Mouse (Mus musculus) liver, postnatal 0 days (tissue): ENCODE results near the gene Fgf8. TPM values are rescaled to one million over a fixed set of nuclear protein-coding genes. Genes with fewer than 3 reads are reported as not detected.
A peak's percentile ranks its signal among the peaks of the same experiment; 100 is the strongest.

Experiments used
- ATAC-seq: fragments of 200-750 bp; cut with Nextera tagmentation; 2 replicates; pipeline ENCODE4 v1.8.0; 2017; ENCODE audit warnings: mild to moderate bottlenecking, moderate library complexity
- DNase-seq: peaks from one replicate; pipeline ENCODE4 v3.0.0-alpha.2; 2016
- H3K27ac ChIP-seq: fragments of 300-500 bp; sonication (generic); 2 replicates; pipeline ENCODE4 v1.5.1; 2014; ENCODE audit warnings: antibody characterized with exemption, moderate library complexity, mild to moderate bottlenecking, low read depth
- H3K27me3 ChIP-seq: fragments of 300-500 bp; sonication (generic); 2 replicates; pipeline ENCODE4 v1.6.1; 2014; ENCODE audit warnings: low read length, control low read depth, mixed read lengths; ENCODE audit not compliant: insufficient read depth
- H3K36me3 ChIP-seq: fragments of 300-500 bp; sonication (generic); replicated peaks from 2 replicates; pipeline ENCODE4 v1.6.1; 2014; ENCODE audit warnings: mild to moderate bottlenecking, control low read depth, low read length, moderate library complexity, mixed read lengths; ENCODE audit not compliant: insufficient read depth
- H3K4me1 ChIP-seq: fragments of 300-500 bp; sonication (generic); 2 replicates; pipeline ENCODE4 v1.6.1; 2014; ENCODE audit warnings: antibody characterized with exemption, mild to moderate bottlenecking, control low read depth; ENCODE audit not compliant: insufficient read depth
- H3K4me2 ChIP-seq: fragments of 300-500 bp; sonication (generic); 2 replicates; pipeline ENCODE4 v1.6.1; 2014; ENCODE audit warnings: low read depth, mild to moderate bottlenecking, low read length, moderate library complexity, mixed read lengths
- H3K4me3 ChIP-seq: fragments of 300-500 bp; sonication (generic); 2 replicates; pipeline ENCODE4 v1.5.1; 2014; ENCODE audit warnings: low read depth, low read length
- H3K9ac ChIP-seq: fragments of 300-500 bp; sonication (generic); replicated peaks from 2 replicates; pipeline ENCODE4 v1.6.1; 2014; ENCODE audit warnings: mild to moderate bottlenecking, moderate library complexity
- H3K9me3 ChIP-seq: fragments of 300-500 bp; sonication (generic); 2 replicates; pipeline ENCODE4 v1.6.1; 2016; ENCODE audit warnings: mild to moderate bottlenecking, control low read depth, low read length, mixed read lengths
- CTCF ChIP-seq: sonication (generic); IDR thresholded peaks from 2 replicates; pipeline ENCODE4 v1.5.1; 2016; ENCODE audit warnings: antibody characterized with exemption, low read depth
- EP300 ChIP-seq: IDR thresholded peaks from 2 replicates; pipeline ENCODE4 v1.6.1; 2016; ENCODE audit warnings: antibody characterized with exemption, low read depth, mild to moderate bottlenecking
- WGBS: fragments of 180-500 bp; shearing (Covaris S2); extraction: QIAGEN DNeasy Blood & Tissue Kit; methylation state at CpG from one replicate; pipeline ENCODE4 v1.1.7; 2014; ENCODE audit not compliant: insufficient replicate concordance; 5-methylcytosine and 5-hydroxymethylcytosine counted together
- polyA plus RNA-seq: library from polyadenylated mRNA; unstranded; fragments of >200 nt; fragmentation: Nextera tagmentation; extraction: Ambion mirVana; gene quantifications from 2 replicates; pipeline ENCODE4 v1.2.1, GENCODE M21; 2015

Gene Fgf8
- polyA plus RNA-seq, result not detected in 2 replicates

GRCm38 (mm10) chr19:45742218-45742983, at the start of gene Fgf8:
Gene Fgf8, minus strand, starts transcription at chr19:45742915.
- Histone ChIP-seq H3K4me3 (peak within 1 kb of the TSS; percentile 39), H3K9me3 (no peaks in the 10 kb centered on the region), H3K36me3 (no peaks in the 10 kb centered on the region), H3K9ac (no peak within 1 kb of the TSS), H3K4me1 (peaks cover 21% of the 10 kb centered on the region), H3K27ac (no peak within 1 kb of the TSS), H3K27me3 (peaks cover 83% of the 10 kb centered on the region), H3K4me2 (peak within 1 kb of the TSS; percentile 71)
- TF ChIP-seq EP300 (no peak), CTCF (no peak)
- ATAC-seq, result no peak
- DNase-seq, result no peak
- 2% methylated on average over 51 of the region's 68 CpGs for WGBS

- peaks cover 13% of the 10 kb centered on the region for H3K4me1 ChIP-seq
- H3K27me3 ChIP-seq, result no peaks in the 10 kb centered on the region
- TF ChIP-seq EP300 (no peak), CTCF (no peak)
- no peak overlapping the region for H3K4me2 ChIP-seq
- H3K36me3 ChIP-seq, result no peaks in the 10 kb centered on the region
- H3K4me3 ChIP-seq, result no peak overlapping the region
- DNase-seq (no peak), ATAC-seq (no peak)
- 77% methylated on average over 6 of the region's 6 CpGs for WGBS
- no peak overlapping the region for H3K9ac ChIP-seq
- no peak overlapping the region for H3K27ac ChIP-seq
- no peaks in the 10 kb centered on the region for H3K9me3 ChIP-seq
These were observed 49.7 kb upstream of the Fgf8 start for GRCm38 (mm10) chr19:45792404-45792803.

- Histone ChIP-seq H3K27ac (peak overlapping the region; percentile 89), H3K4me3 (no peak overlapping the region), H3K4me1 (peaks cover 8% of the 10 kb centered on the region), H3K36me3 (no peaks in the 10 kb centered on the region), H3K9me3 (no peaks in the 10 kb centered on the region), H3K9ac (no peak overlapping the region), H3K27me3 (no peaks in the 10 kb centered on the region), H3K4me2 (peak overlapping the region; percentile 39)
- peak; percentile 55 for TF ChIP-seq EP300
- no peak for TF ChIP-seq CTCF
- 59% methylated on average over 13 of the region's 13 CpGs for WGBS
- ATAC-seq, result peak; percentile 93
- DNase-seq, result peak; percentile 64
These were observed 47.5 kb upstream of the Fgf8 start for GRCm38 (mm10) chr19:45789888-45790874.

GRCm38 (mm10) chr19:45789365-45789764, 46.6 kb upstream of the Fgf8 start:
- H3K4me1 ChIP-seq, result peaks cover 8% of the 10 kb centered on the region
- H3K4me2 ChIP-seq, result no peak overlapping the region
- no peak overlapping the region for H3K9ac ChIP-seq
- H3K36me3 ChIP-seq, result no peaks in the 10 kb centered on the region
- 81% methylated on average over 7 of the region's 7 CpGs for WGBS
- no peak overlapping the region for H3K4me3 ChIP-seq
- DNase-seq (no peak), ATAC-seq (no peak)
- TF ChIP-seq EP300 (no peak), CTCF (no peak)
- H3K27me3 ChIP-seq, result no peaks in the 10 kb centered on the region
- H3K9me3 ChIP-seq, result no peaks in the 10 kb centered on the region
- H3K27ac ChIP-seq, result no peak overlapping the region

GRCm38 (mm10) chr19:45788337-45788736, 45.6 kb upstream of the Fgf8 start:
- H3K27me3 ChIP-seq, result no peaks in the 10 kb centered on the region
- H3K4me2 ChIP-seq, result no peak overlapping the region
- peaks cover 13% of the 10 kb centered on the region for H3K4me1 ChIP-seq
- TF ChIP-seq EP300 (no peak), CTCF (no peak)
- no peak overlapping the region for H3K27ac ChIP-seq
- 69% methylated on average over 4 of the region's 4 CpGs for WGBS
- no peak overlapping the region for H3K9ac ChIP-seq
- ATAC-seq, result no peak
- no peak overlapping the region for H3K4me3 ChIP-seq
- H3K36me3 ChIP-seq, result no peaks in the 10 kb centered on the region
- no peaks in the 10 kb centered on the region for H3K9me3 ChIP-seq
- no peak for DNase-seq

- H3K4me3 ChIP-seq, result no peak overlapping the region
- H3K9ac ChIP-seq, result no peak overlapping the region
- no peak overlapping the region for H3K27ac ChIP-seq
- 76% methylated on average over 3 of the region's 3 CpGs for WGBS
- H3K4me1 ChIP-seq, result peaks cover 13% of the 10 kb centered on the region
- H3K4me2 ChIP-seq, result no peak overlapping the region
- no peak for ATAC-seq
- H3K36me3 ChIP-seq, result no peaks in the 10 kb centered on the region
- no peak for TF ChIP-seq EP300
- TF ChIP-seq CTCF, result no peak
- DNase-seq, result no peak
- H3K27me3 ChIP-seq, result no peaks in the 10 kb centered on the region
- no peaks in the 10 kb centered on the region for H3K9me3 ChIP-seq
These were observed 44.7 kb upstream of the Fgf8 start for GRCm38 (mm10) chr19:45787450-45787849.
